Mouse (Mus musculus) ES-Bruce4 (cell line): ENCODE measurements around the gene Gm28539. TPM values are rescaled to one million over a fixed set of nuclear protein-coding genes. Genes with fewer than 3 reads are reported as not detected.
A peak's percentile ranks its signal among the peaks of the same experiment; 100 is the strongest.
"Not testable (repeated sequence)": the region's sequence is repeated elsewhere in the genome, so short reads cannot be mapped to it uniquely, and the experiment has no call there.

Source experiments
- H3K27ac ChIP-seq: 2 replicates; pipeline ENCODE4 v1.5.1; 2012; ENCODE audit warnings: low read length, inconsistent platforms; ENCODE audit not compliant: insufficient read depth
- H3K27me3 ChIP-seq: 2 replicates; pipeline ENCODE4 v1.6.1; 2012; ENCODE audit warnings: mild to moderate bottlenecking, low read length, inconsistent platforms; ENCODE audit not compliant: control insufficient read depth, poor library complexity, insufficient read depth, severe bottlenecking
- H3K36me3 ChIP-seq: 2 replicates; pipeline ENCODE4 v1.6.1; 2012; ENCODE audit warnings: inconsistent platforms, mild to moderate bottlenecking, low read length, moderate library complexity; ENCODE audit not compliant: control insufficient read depth, poor library complexity, insufficient read depth, severe bottlenecking
- H3K4me1 ChIP-seq: one replicate; pipeline ENCODE4 v1.8.1; 2011; ENCODE audit warnings: low read length; ENCODE audit not compliant: control insufficient read depth, insufficient read depth
- H3K4me3 ChIP-seq: 2 replicates; pipeline ENCODE4 v1.5.1; 2011; ENCODE audit warnings: low read depth, mild to moderate bottlenecking, low read length
- H3K9ac ChIP-seq: 2 replicates; pipeline ENCODE4 v1.6.1; 2012; ENCODE audit warnings: low read depth, mild to moderate bottlenecking, inconsistent platforms; ENCODE audit not compliant: poor library complexity, severe bottlenecking
- H3K9me3 ChIP-seq: replicated peaks from 2 replicates; pipeline ENCODE4 v1.6.1; 2012; ENCODE audit warnings: mild to moderate bottlenecking, low read length, inconsistent platforms; ENCODE audit not compliant: control insufficient read depth, poor library complexity, insufficient read depth, severe bottlenecking
- CTCF ChIP-seq: IDR thresholded peaks from one replicate; pipeline ENCODE4 v1.8.1; 2011; ENCODE audit warnings: low read depth, low read length
- EP300 ChIP-seq: IDR thresholded peaks from 2 replicates; pipeline ENCODE4 v1.6.1; 2011; ENCODE audit warnings: low read depth, low read length; ENCODE audit not compliant: insufficient read depth
- POLR2A ChIP-seq: IDR thresholded peaks from one replicate; pipeline ENCODE4 v1.8.1; 2011; ENCODE audit warnings: low read length; ENCODE audit not compliant: insufficient read depth
- polyA plus RNA-seq: library from polyadenylated mRNA; stranded (reverse); fragments of >200 nt; gene quantifications from 2 replicates; pipeline ENCODE4 v1.2.4, GENCODE M21; 2011; ENCODE audit warnings: low read depth; ENCODE audit not compliant: missing spikeins, insufficient read depth, insufficient read length

Gm28539 gene
- polyA plus RNA-seq, 1 experiment, result 4.3 TPM

DNA sequence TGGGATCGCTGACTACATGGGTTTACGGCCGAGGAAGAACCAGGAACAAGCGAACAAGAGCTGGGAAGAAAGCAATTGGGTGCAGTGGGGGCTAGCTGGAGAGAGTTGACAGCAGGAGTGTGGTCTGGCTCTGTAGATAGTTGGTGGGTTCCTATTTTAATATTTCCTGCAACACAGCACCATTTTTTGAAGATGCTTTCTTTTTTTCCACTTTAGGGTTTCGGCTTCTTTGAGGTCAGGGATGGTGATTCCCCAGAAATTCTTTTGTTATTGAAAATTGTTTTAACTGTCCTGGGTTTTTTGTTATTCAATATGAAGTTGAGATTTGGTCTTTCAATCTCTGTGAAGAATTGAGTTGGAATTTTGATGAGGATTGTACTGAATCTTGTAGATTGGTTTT lies 150.5 kb downstream of the Gm28539 start:
- Histone ChIP-seq H3K9me3 (no peaks in the 10 kb centered on the region; the same call in 1 of the 2 replicates), H3K4me3 (no peak overlapping the region), H3K4me1 (no peaks in the 10 kb centered on the region), H3K36me3 (no peaks in the 10 kb centered on the region), H3K9ac (no peak overlapping the region), H3K27me3 (no peaks in the 10 kb centered on the region), H3K27ac (no peak overlapping the region)
- no peak for TF ChIP-seq CTCF
- no peak for TF ChIP-seq EP300
- TF ChIP-seq POLR2A, result no peak

DNA sequence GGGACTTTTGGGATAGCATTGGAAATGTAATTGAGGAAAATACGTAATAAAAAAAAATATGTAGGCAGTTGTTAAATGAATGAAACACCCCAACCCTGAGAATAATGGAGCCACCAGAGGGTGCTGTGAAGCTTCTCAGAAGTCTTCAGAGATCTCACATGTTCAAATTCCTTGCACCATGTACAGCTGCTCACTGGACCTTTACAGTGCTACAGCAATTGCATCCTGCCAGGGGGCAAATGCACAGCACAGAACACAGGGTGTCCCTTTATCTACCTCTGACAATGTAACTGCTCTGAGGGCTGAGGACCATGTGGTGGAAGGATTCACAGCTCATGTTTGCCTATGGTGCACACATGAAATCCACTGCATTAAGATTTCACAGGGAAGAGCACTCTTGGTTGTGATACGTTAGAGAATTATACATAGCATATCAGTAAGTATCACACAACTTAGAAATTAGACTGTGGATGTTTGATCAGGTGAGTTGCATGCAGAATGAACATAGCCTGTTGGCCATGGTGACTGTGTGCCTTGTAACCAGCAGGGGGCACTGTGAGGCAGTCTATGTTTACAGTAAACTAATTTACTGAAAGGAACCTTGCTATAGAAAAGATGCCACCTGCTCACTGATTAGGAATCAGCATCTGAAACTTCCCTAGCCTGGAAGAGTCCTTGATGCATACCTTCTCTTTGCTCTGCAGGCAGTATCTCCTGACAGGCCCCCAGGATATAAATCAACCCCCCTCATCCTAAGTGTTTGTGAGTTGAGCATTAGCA lies 166.4 kb downstream of the Gm28539 start:
- not testable (repeated sequence) for H3K4me3 ChIP-seq, H3K4me1 ChIP-seq, H3K36me3 ChIP-seq, H3K27me3 ChIP-seq, H3K27ac ChIP-seq, H3K9ac ChIP-seq, H3K9me3 ChIP-seq
- TF ChIP-seq CTCF, result peak; percentile 64

DNA sequence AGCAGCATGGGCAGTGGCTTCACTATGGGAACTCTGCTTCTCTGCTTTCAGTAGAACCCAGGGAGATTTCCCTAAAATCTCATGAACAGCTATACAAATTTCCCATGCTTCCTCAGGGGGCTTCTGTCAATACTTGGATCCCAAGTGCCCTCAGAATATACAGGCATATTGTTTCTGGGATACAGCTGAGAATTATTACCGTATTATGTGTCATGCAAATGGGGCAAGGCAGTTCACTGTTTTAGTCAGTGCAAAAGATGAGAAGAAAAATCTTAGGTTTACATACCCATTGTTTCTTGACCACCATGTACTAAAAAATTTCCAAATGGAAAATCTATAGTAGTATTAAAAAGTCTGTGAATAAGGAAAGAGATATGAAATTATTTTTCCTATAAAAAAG lies 167.4 kb downstream of the Gm28539 start:
- Histone ChIP-seq H3K9me3 (0 out of 2 replicates have a peak, but pooled peaks cover 3% of the 10 kb centered on the region), H3K4me1 (no peaks in the 10 kb centered on the region), H3K27me3 (no peaks in the 10 kb centered on the region), H3K4me3 (no peak overlapping the region), H3K36me3 (no peaks in the 10 kb centered on the region), H3K27ac (no peak overlapping the region), H3K9ac (no peak overlapping the region)
- TF ChIP-seq CTCF (no peak), POLR2A (no peak), EP300 (no peak)

DNA sequence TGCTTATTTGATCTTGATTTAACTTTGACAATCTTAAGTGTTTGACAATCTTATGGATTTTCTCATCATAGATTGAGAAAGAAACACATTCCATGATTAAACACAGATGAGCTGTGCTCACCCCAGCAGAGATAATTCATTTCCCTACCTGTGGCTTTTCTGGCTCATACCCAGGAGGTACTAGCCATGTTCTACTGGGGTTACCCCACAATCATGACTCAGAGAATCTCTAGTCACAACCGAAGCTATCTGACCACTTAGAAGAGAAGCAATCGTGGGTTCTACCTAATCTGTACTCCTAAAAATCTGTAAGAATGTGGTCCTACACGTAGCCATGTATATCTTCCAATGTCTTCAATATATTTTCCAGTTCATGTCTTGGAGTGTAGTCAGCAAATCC lies 168.9 kb downstream of the Gm28539 start:
- no peak overlapping the region for H3K27ac ChIP-seq
- H3K4me1 ChIP-seq, result no peaks in the 10 kb centered on the region
- H3K27me3 ChIP-seq, result no peaks in the 10 kb centered on the region
- no peak overlapping the region for H3K4me3 ChIP-seq
- H3K36me3 ChIP-seq, result no peaks in the 10 kb centered on the region
- no peaks in the 10 kb centered on the region for H3K9me3 ChIP-seq
- no peak for TF ChIP-seq CTCF
- TF ChIP-seq POLR2A, result no peak
- no peak for TF ChIP-seq EP300
- no peak overlapping the region for H3K9ac ChIP-seq

Other genes with a start within 250 kb of the Gm28539 start
- gene Tbx1, start 245.9 kb upstream of the Gm28539 start, polyA plus RNA-seq, result 0.29 TPM in 1 of 2 replicates, not detected in the other
- not detected in 2 replicates for gene Gp1bb, start 214.2 kb upstream of the Gm28539 start, polyA plus RNA-seq
- gene Gm49601, start 210.2 kb upstream of the Gm28539 start, polyA plus RNA-seq, result not detected in 2 replicates
- gene Sept5, start 206.6 kb upstream of the Gm28539 start, polyA plus RNA-seq, result 1.8 and 5.2 TPM in 2 replicates
- 0.42 and 0.94 TPM in 2 replicates for gene Cldn5, start 59.7 kb upstream of the Gm28539 start, polyA plus RNA-seq
- gene Ufd1, start 24.8 kb upstream of the Gm28539 start, polyA plus RNA-seq, result 67.2 and 67.3 TPM in 2 replicates
- 48.1 and 48.5 TPM in 2 replicates for gene Cdc45, start 24.6 kb upstream of the Gm28539 start, polyA plus RNA-seq
- 23.9 and 24.7 TPM in 2 replicates for gene 2510002D24Rik, start within 50 bp of the Gm28539 start, polyA plus RNA-seq
- gene Mrpl40, start 40.3 kb downstream of the Gm28539 start, polyA plus RNA-seq, result 84.8 and 92.3 TPM in 2 replicates
- gene Hira, start 40.5 kb downstream of the Gm28539 start, polyA plus RNA-seq, result 105 and 113 TPM in 2 replicates